In the genomic region with DNA sequence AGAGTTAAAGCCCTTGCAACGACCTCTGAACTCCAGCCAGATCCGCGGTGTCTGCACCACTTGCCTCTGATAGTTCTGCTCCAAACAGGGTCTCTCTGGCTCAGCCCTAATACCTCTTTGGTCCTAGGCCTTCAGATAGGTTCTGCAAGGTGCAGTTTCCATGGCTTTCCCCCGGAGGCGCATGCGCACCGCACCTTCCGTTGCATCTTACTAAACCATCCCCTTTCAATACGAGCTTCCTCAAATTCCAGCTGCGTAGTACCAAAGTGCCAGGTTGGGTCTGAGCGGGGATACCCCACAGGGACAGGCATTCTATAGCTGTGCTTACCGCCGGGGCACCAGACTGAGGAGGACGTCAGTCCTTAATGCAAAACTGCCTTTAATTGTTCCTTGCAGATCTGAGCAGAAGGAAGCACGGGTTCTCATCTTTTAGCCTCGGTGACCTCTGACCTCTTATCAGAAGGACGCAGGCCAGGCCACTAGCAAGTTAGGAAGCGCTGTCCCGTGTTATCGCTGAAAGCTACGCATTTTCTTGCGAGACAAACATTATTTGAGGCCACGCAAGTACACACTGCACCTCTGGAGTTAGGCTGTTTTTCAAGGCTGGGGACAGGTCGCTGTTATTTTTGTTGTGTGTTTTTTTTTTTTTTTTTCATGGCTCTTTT, we compare ENCODE assay signal across 9 mouse cellular contexts.
DNase-seq lines count a peak whose midpoint lies in the region; ATAC-seq and TF ChIP-seq lines count a peak whose summit lies in the region.
"Had no signal": no experiment of that assay in that cellular context is flagged by ENCODE, and none has a peak within 500 bp of the region (broad histone marks: within the 10 kb centered on the region; RNA-seq: fewer than 3 reads in every experiment).

No protein-coding gene starts in this region.

- peak; percentile 60; the same call in 1 of the 2 replicates for TF ChIP-seq POLR2A in cortical plate, adult 2 months (IDR thresholded peaks at IDR 0.05; ENCODE audit: extremely low read depth, insufficient read depth, low read length)

- H3K4me2 ChIP-seq in heart, embryonic 13.5 days = peak overlapping the region; percentile 55
- H3K4me2 ChIP-seq in hindbrain, embryonic 16.5 days (ENCODE audit: low read length) = peak overlapping the region; percentile 50
- peak overlapping the region; percentile 19; the same call in 1 of the 2 replicates for H3K4me2 ChIP-seq in neural tube, embryonic 14.5 days (ENCODE audit: low read depth, low read length)

- 8% methylated on average over 24 of the region's 24 CpGs for WGBS in heart, embryonic 13.5 days
- WGBS in hindbrain, embryonic 16.5 days = 19% methylated on average over 24 of the region's 24 CpGs
- WGBS in neural tube, embryonic 14.5 days = 21% methylated on average over 24 of the region's 24 CpGs

- H3K27ac ChIP-seq in heart, embryonic 13.5 days (replicated peaks) = no peak overlapping the region
- H3K27ac ChIP-seq in cortical plate, adult 2 months (ENCODE audit: insufficient read depth, low read length) = peak overlapping the region; percentile 49
- no peak overlapping the region for H3K27ac ChIP-seq in hindbrain, embryonic 16.5 days (ENCODE audit: low read depth, low read length)
- no peak overlapping the region for H3K27ac ChIP-seq in neural tube, embryonic 14.5 days (ENCODE audit: low read depth, low read length)

- H3K4me3 ChIP-seq in heart, embryonic 13.5 days = peak overlapping the region; percentile 17; the same call in 1 of the 2 replicates
- peak overlapping the region; percentile 30 for H3K4me3 ChIP-seq in cortical plate, adult 2 months (ENCODE audit: insufficient read depth, low read length)
- 0 out of 2 replicates have a peak overlapping the region, but pooled peaks have one; percentile 1 for H3K4me3 ChIP-seq in hindbrain, embryonic 16.5 days (ENCODE audit: low read length)
- H3K4me3 ChIP-seq in neural tube, embryonic 14.5 days (ENCODE audit: low read depth, low read length) = no peak overlapping the region
- H3K4me3 ChIP-seq: myocyte had no signal

- H3K4me1 ChIP-seq in heart, embryonic 13.5 days = peaks cover 14% of the 10 kb centered on the region
- H3K4me1 ChIP-seq in cortical plate, adult 2 months (ENCODE audit: control insufficient read depth, insufficient read depth, low read length) = peaks cover 6% of the 10 kb centered on the region; the same call in 1 of the 2 replicates
- H3K4me1 ChIP-seq in hindbrain, embryonic 16.5 days (ENCODE audit: control insufficient read depth, insufficient read depth, low read depth, low read length) = peaks cover 13% of the 10 kb centered on the region
- H3K4me1 ChIP-seq in neural tube, embryonic 14.5 days (ENCODE audit: control insufficient read depth, insufficient read depth, low read length) = peaks cover 12% of the 10 kb centered on the region; the same call in 1 of the 2 replicates

- no peak for ATAC-seq in heart, embryonic 13.5 days (ENCODE audit: extremely low read depth, insufficient number of reproducible peaks, low FRiP score, low TSS enrichment)
- 0 out of 2 replicates have a peak, but pooled peaks have one; percentile 24 for ATAC-seq in hindbrain, embryonic 16.5 days
- 0 out of 2 replicates have a peak, but pooled peaks have one; percentile 46 for ATAC-seq in neural tube, embryonic 14.5 days (ENCODE audit: low read depth)

- TF ChIP-seq CTCF in cortical plate, adult 2 months (IDR thresholded peaks at IDR 0.05; ENCODE audit: extremely low read depth, insufficient read depth, low read length) = no peak

- no peak overlapping the region for H3K9ac ChIP-seq in heart, embryonic 13.5 days
- H3K9ac ChIP-seq in hindbrain, embryonic 16.5 days (ENCODE audit: low read depth, low read length) = peak overlapping the region; percentile 38
- no peak overlapping the region for H3K9ac ChIP-seq in neural tube, embryonic 14.5 days (replicated peaks; ENCODE audit: low read depth, low read length)

- no peaks in the 10 kb centered on the region for H3K9me3 ChIP-seq in heart, embryonic 13.5 days
- H3K9me3 ChIP-seq in hindbrain, embryonic 16.5 days (ENCODE audit: control insufficient read depth, low read length) = no peaks in the 10 kb centered on the region
- no peaks in the 10 kb centered on the region for H3K9me3 ChIP-seq in neural tube, embryonic 14.5 days (ENCODE audit: control insufficient read depth, low read length)

- DNase-seq in heart, adult 18-20 months = no peak
- DNase-seq in cerebellum, adult 9-11 months = no peak
- DNase-seq in spleen, postnatal 10 days (ENCODE audit: low spot score in 2 of 2) = no peak
- DNase-seq in urinary bladder, adult 18-20 months (ENCODE audit: low spot score in 2 of 2) = no peak

- H3K27me3 ChIP-seq in heart, embryonic 13.5 days (replicated peaks) = peaks cover 58% of the 10 kb centered on the region
- no peaks in the 10 kb centered on the region for H3K27me3 ChIP-seq in hindbrain, embryonic 16.5 days (replicated peaks; ENCODE audit: control insufficient read depth, insufficient read depth, low read length)
- no peaks in the 10 kb centered on the region for H3K27me3 ChIP-seq in neural tube, embryonic 14.5 days (ENCODE audit: control insufficient read depth, insufficient read depth, low read length)

- H3K36me3 ChIP-seq in heart, embryonic 13.5 days = no peaks in the 10 kb centered on the region
- H3K36me3 ChIP-seq in hindbrain, embryonic 16.5 days (ENCODE audit: control insufficient read depth, insufficient read depth, low read length) = no peaks in the 10 kb centered on the region
- no peaks in the 10 kb centered on the region for H3K36me3 ChIP-seq in neural tube, embryonic 14.5 days (ENCODE audit: control insufficient read depth, insufficient read depth, low read length)
